Mouse (Mus musculus) cerebellum, adult 2 months (tissue): ENCODE data around the gene Meis3. TPM values are rescaled to one million over a fixed set of nuclear protein-coding genes. Genes with fewer than 3 reads are reported as not detected.
A peak's percentile ranks its signal among the peaks of the same experiment; 100 is the strongest.

Experiments used
- DNase-seq, 2 experiments: peaks; one replicate each; pipeline ENCODE4 v3.0.0; 2021
- H3K27ac ChIP-seq: fragments of 200-500 bp; 2 replicates; pipeline ENCODE4 v1.5.1; 2012; ENCODE audit warnings: low read length, control low read depth, inconsistent platforms; ENCODE audit not compliant: insufficient read depth
- H3K27me3 ChIP-seq: fragments of 200-500 bp; 2 replicates; pipeline ENCODE4 v1.6.1; 2012; ENCODE audit warnings: inconsistent platforms, mild to moderate bottlenecking, low read length, moderate library complexity; ENCODE audit not compliant: control insufficient read depth, insufficient read depth
- H3K4me1 ChIP-seq: fragments of 200-500 bp; 2 replicates; pipeline ENCODE4 v1.6.1; 2011; ENCODE audit warnings: low read length; ENCODE audit not compliant: control insufficient read depth, insufficient read depth
- H3K4me3 ChIP-seq: fragments of 200-500 bp; replicated peaks from 2 replicates; pipeline ENCODE3; 2011; ENCODE audit warnings: mild to moderate bottlenecking, low read depth, low read length, control low read depth; ENCODE audit not compliant: insufficient read depth
- CTCF ChIP-seq: fragments of 200-500 bp; IDR thresholded peaks from 2 replicates; pipeline ENCODE4 v1.5.1; 2011; ENCODE audit warnings: low read depth, mild to moderate bottlenecking, control low read depth, low read length, moderate library complexity, borderline replicate concordance; ENCODE audit not compliant: insufficient read depth
- POLR2A ChIP-seq: fragments of 200-500 bp; IDR thresholded peaks from 2 replicates; pipeline ENCODE4 v1.6.1; 2011; ENCODE audit warnings: low read length, control low read depth, borderline replicate concordance; ENCODE audit not compliant: insufficient read depth
- WGBS: fragments of 180-500 bp; shearing (Covaris S2); methylation state at CpG from one replicate; pipeline ENCODE4 v1.1.7; 2018; 5-methylcytosine and 5-hydroxymethylcytosine counted together
- polyA plus RNA-seq: library from polyadenylated mRNA; depleted of rRNA; stranded (reverse); fragments of >200 nt; gene quantifications from 2 replicates; pipeline ENCODE4 v1.2.3, GENCODE M21; 2012

Meis3 gene
- polyA plus RNA-seq, 1 experiment: 94.2 TPM

GRCm38 (mm10) chr7:16162036-16162435 is 12.9 kb upstream of the Meis3 start:
- TF ChIP-seq CTCF (no peak), POLR2A (no peak)
- Histone ChIP-seq H3K4me1 (peaks cover 28% of the 10 kb centered on the region), H3K27ac (no peak overlapping the region), H3K27me3 (no peaks in the 10 kb centered on the region), H3K4me3 (no peak overlapping the region)
- DNase-seq: peak in 1 of 2 experiments; percentile 40
- whole genome bisulfite sequencing: 14% methylated on average over 7 of the region's 7 CpGs

DNA sequence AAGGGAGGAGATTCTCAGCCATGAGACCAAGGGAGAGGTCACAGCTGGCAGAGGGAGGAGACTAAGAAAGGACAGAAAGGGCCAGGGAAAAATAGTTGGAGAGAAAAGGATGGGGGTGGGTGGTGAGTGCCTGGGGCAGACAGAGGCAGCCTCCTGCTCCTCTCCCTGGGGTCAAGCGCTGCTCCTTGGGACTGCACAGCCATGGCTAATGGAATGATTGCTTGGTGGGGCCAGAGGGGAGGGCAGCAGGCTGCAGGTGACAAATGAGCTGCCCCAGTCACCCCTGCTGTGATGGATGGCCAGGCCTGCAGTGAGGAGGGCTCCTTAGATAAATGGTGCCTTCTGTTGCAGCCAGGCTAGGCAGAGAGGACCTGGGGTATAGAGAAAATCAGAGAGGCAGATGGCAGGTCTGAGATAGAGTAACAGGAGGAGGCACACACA is 2.7 kb upstream of the Meis3 start:
- TF ChIP-seq CTCF (no peak), POLR2A (no peak)
- H3K27ac ChIP-seq: no peak overlapping the region

DNA sequence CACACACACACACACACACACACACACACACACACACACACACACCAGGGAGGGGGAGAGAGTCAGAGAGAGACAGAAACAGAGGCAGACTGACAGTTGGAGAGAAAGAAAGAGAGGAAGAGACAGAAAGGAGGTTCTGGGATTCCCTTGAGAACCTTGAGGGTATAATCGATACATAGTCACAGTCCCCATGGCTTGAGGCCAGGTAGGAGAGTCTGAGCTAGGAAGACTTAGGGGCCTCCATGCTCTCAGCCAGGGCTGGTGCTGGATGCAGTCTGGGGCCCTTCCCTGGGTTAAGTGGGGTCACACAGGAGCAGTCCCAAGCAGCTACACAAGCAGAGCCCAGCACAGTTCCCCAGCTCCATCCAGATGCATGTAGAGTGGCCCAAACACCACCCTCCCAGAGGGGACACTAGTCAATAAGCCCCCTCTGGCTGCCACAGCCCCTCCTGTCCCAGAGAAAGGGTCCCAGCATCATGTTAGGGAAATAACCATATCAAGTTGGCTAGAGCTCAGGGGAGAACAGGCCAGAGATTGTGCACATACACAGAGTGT is 2.2 kb upstream of the Meis3 start:
- H3K27ac ChIP-seq: no peak overlapping the region
- H3K4me3 ChIP-seq: no peak overlapping the region
- H3K27me3 ChIP-seq: no peaks in the 10 kb centered on the region
- peaks cover 22% of the 10 kb centered on the region for H3K4me1 ChIP-seq
- 4% methylated on average over 1 of the region's 1 CpGs for WGBS
- no peak for DNase-seq
- TF ChIP-seq CTCF (no peak), POLR2A (no peak)

More for the DNA sequence above, 2.7 kb upstream of the Meis3 start:
- Histone ChIP-seq H3K27me3 (no peaks in the 10 kb centered on the region), H3K4me3 (no peak overlapping the region), H3K4me1 (peaks cover 22% of the 10 kb centered on the region)
- 18% methylated on average over 1 of the region's 1 CpGs for WGBS
- DNase-seq: peak; percentile 51 to 70

GRCm38 (mm10) chr7:16173146-16173545 is 1.7 kb upstream of the Meis3 start:
- no peaks in the 10 kb centered on the region for H3K27me3 ChIP-seq
- TF ChIP-seq CTCF (no peak), POLR2A (no peak)
- DNase-seq: no peak
- H3K4me1 ChIP-seq: peaks cover 22% of the 10 kb centered on the region
- H3K27ac ChIP-seq: no peak overlapping the region
- 76% methylated on average over 5 of the region's 5 CpGs for WGBS
- no peak overlapping the region for H3K4me3 ChIP-seq

- H3K4me3 ChIP-seq: peak overlapping the region; percentile 94
- TF ChIP-seq POLR2A (no peak), CTCF (no peak)
- under 1% methylated on average over 10 of the region's 10 CpGs for WGBS
- no peak for DNase-seq
- peak overlapping the region; percentile 66 for H3K27ac ChIP-seq
- no peaks in the 10 kb centered on the region for H3K27me3 ChIP-seq
- peaks cover 22% of the 10 kb centered on the region for H3K4me1 ChIP-seq
Observed at GRCm38 (mm10) chr7:16175542-16175931, 647 bp downstream of the Meis3 start.

GRCm38 (mm10) chr7:16178114-16178513 is 3.2 kb downstream of the Meis3 start:
- H3K27me3 ChIP-seq: no peaks in the 10 kb centered on the region
- 87% methylated on average over 4 of the region's 4 CpGs for WGBS
- DNase-seq: no peak
- peaks cover 10% of the 10 kb centered on the region for H3K4me1 ChIP-seq
- H3K27ac ChIP-seq: no peak overlapping the region
- no peak overlapping the region for H3K4me3 ChIP-seq
- TF ChIP-seq CTCF (no peak), POLR2A (no peak)

- H3K4me1 ChIP-seq: no peaks in the 10 kb centered on the region
- DNase-seq: no peak
- no peak for TF ChIP-seq POLR2A
- WGBS: 41% methylated on average over 8 of the region's 8 CpGs
- no peak overlapping the region for H3K27ac ChIP-seq
- no peaks in the 10 kb centered on the region for H3K27me3 ChIP-seq
- no peak overlapping the region for H3K4me3 ChIP-seq
Observed at GRCm38 (mm10) chr7:16183663-16184062, 8.8 kb downstream of the Meis3 start.

GRCm38 (mm10) chr7:16187494-16187893 is 12.6 kb downstream of the Meis3 start:
- DNase-seq: no peak
- Histone ChIP-seq H3K27me3 (no peaks in the 10 kb centered on the region), H3K27ac (no peak overlapping the region), H3K4me1 (no peaks in the 10 kb centered on the region), H3K4me3 (no peak overlapping the region)
- 72% methylated on average over 8 of the region's 8 CpGs for WGBS
- no peak for TF ChIP-seq CTCF
- no peak for TF ChIP-seq POLR2A

- TF ChIP-seq CTCF (peak; percentile 71), POLR2A (no peak)
- DNase-seq: peak; percentile 70 to 86
- no peak overlapping the region for H3K4me3 ChIP-seq
- H3K27me3 ChIP-seq: no peaks in the 10 kb centered on the region
- H3K4me1 ChIP-seq: no peaks in the 10 kb centered on the region
- H3K27ac ChIP-seq: no peak overlapping the region
- 20% methylated on average over 5 of the region's 5 CpGs for WGBS
Observed at GRCm38 (mm10) chr7:16192315-16192714, 17.4 kb downstream of the Meis3 start.
